Comparison of ENCODE assay signal across 17 mouse cellular contexts in the genomic region with DNA sequence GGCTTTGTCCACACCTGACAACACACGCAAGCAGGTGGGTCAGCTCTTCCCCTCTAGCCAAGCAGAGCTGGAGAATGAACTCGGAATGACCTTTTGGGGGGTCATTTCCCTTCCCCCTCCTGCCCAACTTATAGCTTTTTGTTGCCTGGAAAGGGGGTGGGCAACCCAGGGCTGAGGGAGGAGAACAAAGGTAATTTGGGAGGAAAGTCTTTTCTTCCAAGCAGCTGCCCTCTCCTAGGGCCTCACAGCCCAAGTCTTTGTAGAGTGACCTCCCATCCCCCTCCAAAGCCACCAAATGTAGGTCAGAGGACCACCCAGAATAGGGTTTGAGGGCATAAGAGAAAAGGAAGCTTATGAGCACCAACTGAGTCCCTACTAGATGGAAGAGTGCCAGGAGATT. TPM values are rescaled to one million over a fixed set of nuclear protein-coding genes. Genes with fewer than 3 reads are reported as not detected.
DNase-seq lines count a peak whose midpoint lies in the region; ATAC-seq and TF ChIP-seq lines count a peak whose summit lies in the region.
"Had no signal": no experiment of that assay in that cellular context is flagged by ENCODE, and none has a peak within 500 bp of the region (broad histone marks: within the 10 kb centered on the region; RNA-seq: fewer than 3 reads in every experiment).

No protein-coding gene starts in this region.

- peaks cover 16% of the 10 kb centered on the region; the same call in 1 of the 2 replicates for H3K27me3 ChIP-seq in forebrain, embryonic 10.5 days (ENCODE audit: poor library complexity, severe bottlenecking)
- 0 out of 2 replicates have a peak, but pooled peaks cover 5% of the 10 kb centered on the region for H3K27me3 ChIP-seq in forebrain, embryonic 14.5 days (replicated peaks; ENCODE audit: control insufficient read depth, insufficient read depth, low read length)
- H3K27me3 ChIP-seq in lung, embryonic 14.5 days (ENCODE audit: insufficient read depth, low read length) = peaks cover 12% of the 10 kb centered on the region
- peaks cover 4% of the 10 kb centered on the region for H3K27me3 ChIP-seq in embryonic facial prominence, embryonic 11.5 days (ENCODE audit: control insufficient read depth, insufficient read depth, low read length)
- no peaks in the 10 kb centered on the region for H3K27me3 ChIP-seq in neural tube, embryonic 11.5 days (ENCODE audit: control insufficient read depth, insufficient read depth, low read length)

- H3K9ac ChIP-seq in forebrain, embryonic 14.5 days (ENCODE audit: low read length) = no peak overlapping the region
- H3K9ac ChIP-seq in lung, embryonic 14.5 days = no peak overlapping the region
- no peak overlapping the region for H3K9ac ChIP-seq in embryonic facial prominence, embryonic 11.5 days (replicated peaks; ENCODE audit: low read length)
- H3K9ac ChIP-seq in neural tube, embryonic 11.5 days (ENCODE audit: low read length) = no peak overlapping the region

- WGBS in forebrain, embryonic 10.5 days = 18% methylated on average over 2 of the region's 2 CpGs
- WGBS in forebrain, embryonic 14.5 days = 30% methylated on average over 2 of the region's 2 CpGs
- WGBS in lung, embryonic 14.5 days = 33% methylated on average over 2 of the region's 2 CpGs
- WGBS in embryonic facial prominence, embryonic 11.5 days = 19% methylated on average over 2 of the region's 2 CpGs
- 31% methylated on average over 2 of the region's 2 CpGs for WGBS in neural tube, embryonic 11.5 days

- no peak overlapping the region for H3K4me2 ChIP-seq in forebrain, embryonic 14.5 days (ENCODE audit: low read length)
- peak overlapping the region; percentile 48; the same call in 1 of the 2 replicates for H3K4me2 ChIP-seq in lung, embryonic 14.5 days
- no peak overlapping the region for H3K4me2 ChIP-seq in embryonic facial prominence, embryonic 11.5 days (ENCODE audit: low read depth, low read length)
- no peak overlapping the region for H3K4me2 ChIP-seq in neural tube, embryonic 11.5 days (ENCODE audit: low read depth)

- peak overlapping the region; percentile 32 for H3K4me3 ChIP-seq in forebrain, embryonic 10.5 days
- no peak overlapping the region for H3K4me3 ChIP-seq in forebrain, embryonic 14.5 days (ENCODE audit: low read depth, low read length)
- no peak overlapping the region for H3K4me3 ChIP-seq in lung, embryonic 14.5 days (ENCODE audit: low read depth, low read length)
- no peak overlapping the region for H3K4me3 ChIP-seq in embryonic facial prominence, embryonic 11.5 days (ENCODE audit: low read depth, low read length)
- H3K4me3 ChIP-seq in neural tube, embryonic 11.5 days (ENCODE audit: low read depth, low read length) = no peak overlapping the region
- H3K4me3 ChIP-seq: gastrocnemius, adult 2 months; left cerebral cortex, adult 2 months had no signal

- H3K36me3 ChIP-seq in forebrain, embryonic 10.5 days (replicated peaks) = no peaks in the 10 kb centered on the region
- H3K36me3 ChIP-seq in forebrain, embryonic 14.5 days (ENCODE audit: control insufficient read depth, insufficient read depth, low read length) = no peaks in the 10 kb centered on the region
- H3K36me3 ChIP-seq in lung, embryonic 14.5 days (ENCODE audit: insufficient read depth) = no peaks in the 10 kb centered on the region
- no peaks in the 10 kb centered on the region for H3K36me3 ChIP-seq in embryonic facial prominence, embryonic 11.5 days (replicated peaks; ENCODE audit: control insufficient read depth, insufficient read depth, low read depth, low read length)
- no peaks in the 10 kb centered on the region for H3K36me3 ChIP-seq in neural tube, embryonic 11.5 days (ENCODE audit: control insufficient read depth, insufficient read depth, low read length)
- H3K36me3 ChIP-seq: G1E; hindbrain, embryonic 13.5 days had no signal

- peaks cover 88% of the 10 kb centered on the region for H3K4me1 ChIP-seq in forebrain, embryonic 10.5 days
- peaks cover 20% of the 10 kb centered on the region for H3K4me1 ChIP-seq in forebrain, embryonic 14.5 days (ENCODE audit: control insufficient read depth, insufficient read depth, low read length)
- H3K4me1 ChIP-seq in lung, embryonic 14.5 days (ENCODE audit: insufficient read depth) = peaks cover 5% of the 10 kb centered on the region
- H3K4me1 ChIP-seq in embryonic facial prominence, embryonic 11.5 days (ENCODE audit: control insufficient read depth, insufficient read depth, low read length) = no peaks in the 10 kb centered on the region; the same call in 1 of the 2 replicates
- H3K4me1 ChIP-seq in neural tube, embryonic 11.5 days (ENCODE audit: control insufficient read depth, insufficient read depth, low read length) = peaks cover 11% of the 10 kb centered on the region

- no peak for TF ChIP-seq CTCF in lung, embryonic 14.5 days (IDR thresholded peaks at IDR 0.05; ENCODE audit: low read depth)

- H3K27ac ChIP-seq in forebrain, embryonic 10.5 days = peak overlapping the region; percentile 94
- no peak overlapping the region for H3K27ac ChIP-seq in forebrain, embryonic 14.5 days (ENCODE audit: low read depth, low read length)
- H3K27ac ChIP-seq in lung, embryonic 14.5 days (ENCODE audit: low read depth) = peak overlapping the region; percentile 82; the same call in 1 of the 2 replicates
- no peak overlapping the region for H3K27ac ChIP-seq in embryonic facial prominence, embryonic 11.5 days (replicated peaks; ENCODE audit: low read depth, low read length)
- no peak overlapping the region for H3K27ac ChIP-seq in neural tube, embryonic 11.5 days (ENCODE audit: low read depth, low read length)
- H3K27ac ChIP-seq: gastrocnemius, adult 2 months; hindbrain, embryonic 13.5 days; left cerebral cortex, adult 2 months had no signal

- ATAC-seq in forebrain, embryonic 14.5 days = no peak
- no peak for ATAC-seq in lung, embryonic 14.5 days (ENCODE audit: insufficient read depth)
- ATAC-seq in embryonic facial prominence, embryonic 11.5 days (replicated peaks; ENCODE audit: insufficient number of reproducible peaks, low FRiP score, low TSS enrichment, low read depth) = no peak
- ATAC-seq in neural tube, embryonic 11.5 days (ENCODE audit: insufficient read depth, low FRiP score, low TSS enrichment) = no peak
- ATAC-seq: activated CD4-positive, CD25-positive, alpha-beta regulatory T cell, adult 4 months had no signal

- DNase-seq in forebrain, embryonic 10.5 days (ENCODE audit: extremely low spot score, low spot score) = peak; percentile 48
- no peak for DNase-seq in forebrain, embryonic 14.5 days (ENCODE audit: low spot score)
- no peak for DNase-seq in lung, embryonic 14.5 days
- no peak for DNase-seq in lung, postnatal 4 days
- DNase-seq in embryonic facial prominence, embryonic 11.5 days (ENCODE audit: low spot score) = peak; percentile 29
- peak; percentile 19 for DNase-seq in neural tube, embryonic 11.5 days (ENCODE audit: low spot score)
- DNase-seq in left cerebral cortex, adult 11 months (ENCODE audit: low spot score) = no peak
- no peak for DNase-seq in ovary, postnatal 10 days (ENCODE audit: low spot score)
- DNase-seq: cerebellum, adult 9-11 months; gastrocnemius, adult 2 months; kidney, postnatal 14 days; lung, adult 18-20 months; thymus, postnatal 14 days had no signal

- H3K9me3 ChIP-seq in forebrain, embryonic 10.5 days = no peaks in the 10 kb centered on the region; the same call in 1 of the 2 replicates
- no peaks in the 10 kb centered on the region for H3K9me3 ChIP-seq in forebrain, embryonic 14.5 days (replicated peaks; ENCODE audit: control insufficient read depth, low read length)
- no peaks in the 10 kb centered on the region for H3K9me3 ChIP-seq in lung, embryonic 14.5 days (ENCODE audit: low read depth, low read length)
- no peaks in the 10 kb centered on the region for H3K9me3 ChIP-seq in embryonic facial prominence, embryonic 11.5 days (replicated peaks; ENCODE audit: control insufficient read depth, low read length)
- no peaks in the 10 kb centered on the region for H3K9me3 ChIP-seq in neural tube, embryonic 11.5 days (ENCODE audit: control insufficient read depth, low read length)
- H3K9me3 ChIP-seq: G1E; hindbrain, embryonic 13.5 days had no signal

RNA-seq across cellular contexts. Expression of a gene that starts 34.9 kb away (rescaled TPM):
- polyA plus RNA-seq in forebrain, embryonic 10.5 days (2016; fragmentation: Nextera tagmentation; extraction: Ambion mirVana) = 204 and 222 TPM in 2 replicates
- 85.3 and 96.7 TPM in 2 replicates for polyA plus RNA-seq in forebrain, embryonic 14.5 days (2014; fragmentation: Nextera tagmentation; extraction: Ambion mirVana)
- 70.7 and 83.1 TPM in 2 replicates for polyA plus RNA-seq in lung, embryonic 14.5 days (2014; fragmentation: Nextera tagmentation; extraction: Ambion mirVana)
- 111 and 140 TPM in 2 replicates for polyA plus RNA-seq in embryonic facial prominence, embryonic 11.5 days (2014; fragmentation: Nextera tagmentation; extraction: Ambion mirVana)
- 151 and 162 TPM in 2 replicates for polyA plus RNA-seq in neural tube, embryonic 11.5 days (2014; fragmentation: Nextera tagmentation; extraction: Ambion mirVana)

Comparison
In these comparisons a context has a peak if more than half of its experiments do, and no peak if none do; other contexts are left out.
1. DNase-seq: peak in forebrain, embryonic 10.5 days (single experiment), embryonic facial prominence, embryonic 11.5 days (single experiment) and neural tube, embryonic 11.5 days (single experiment); none in forebrain, embryonic 14.5 days (single experiment), lung, embryonic 14.5 days (single experiment), lung, postnatal 4 days (0 of 2), left cerebral cortex, adult 11 months (single experiment) and ovary, postnatal 10 days (single experiment).
2. H3K27ac ChIP-seq: peak in forebrain, embryonic 10.5 days (single experiment) and lung, embryonic 14.5 days (single experiment); none in forebrain, embryonic 14.5 days (single experiment), embryonic facial prominence, embryonic 11.5 days (single experiment) and neural tube, embryonic 11.5 days (single experiment).